Mouse (Mus musculus) C2C12 (cell line): ENCODE measurements around the gene Serpinh1. TPM values are rescaled to one million over a fixed set of nuclear protein-coding genes. Genes with fewer than 3 reads are reported as not detected.
"Not testable (repeated sequence)": the region's sequence is repeated elsewhere in the genome, so short reads cannot be mapped to it uniquely, and the experiment has no call there.

ENCODE experiments used
- H3K27me3 ChIP-seq: one replicate; pipeline ENCODE4 v1.6.1; 2011; ENCODE audit not compliant: control insufficient read depth, insufficient read depth, insufficient read length
- H3K36me3 ChIP-seq: one replicate; pipeline ENCODE4 v1.6.1; 2011; ENCODE audit not compliant: control insufficient read depth, insufficient read depth
- H3K4me3 ChIP-seq: one replicate; pipeline ENCODE4 v1.5.1; 2011; ENCODE audit warnings: mild to moderate bottlenecking, control low read depth; ENCODE audit not compliant: poor library complexity, insufficient read depth, severe bottlenecking
- H3K79me2 ChIP-seq: one replicate; pipeline ENCODE4 v1.6.1; 2011; ENCODE audit not compliant: control insufficient read depth, insufficient read depth
- H3K79me3 ChIP-seq: one replicate; pipeline ENCODE4 v1.6.1; 2011; ENCODE audit warnings: low read depth, control low read depth
- H3ac ChIP-seq: one replicate; pipeline ENCODE3; 2011; ENCODE audit warnings: low read depth; ENCODE audit not compliant: control insufficient read depth, insufficient read length
- CEBPB ChIP-seq: IDR thresholded peaks from one replicate; pipeline ENCODE4 v1.6.1; 2011; ENCODE audit warnings: low read depth, mild to moderate bottlenecking, control low read depth, moderate library complexity
- CTCF ChIP-seq: IDR thresholded peaks from one replicate; pipeline ENCODE4 v1.5.1; 2011; ENCODE audit not compliant: control insufficient read depth, insufficient read depth, insufficient read length
- FOSL1 ChIP-seq: IDR thresholded peaks from one replicate; pipeline ENCODE4 v1.8.0; 2011; ENCODE audit warnings: mild to moderate bottlenecking, low read length; ENCODE audit not compliant: poor library complexity, insufficient read depth, severe bottlenecking
- MAX ChIP-seq: IDR thresholded peaks from one replicate; pipeline ENCODE4 v1.6.1; 2011; ENCODE audit warnings: mild to moderate bottlenecking, control low read depth
- MYOD1 ChIP-seq: IDR thresholded peaks from one replicate; pipeline ENCODE4 v1.6.1; 2011; ENCODE audit warnings: low read depth; ENCODE audit not compliant: control insufficient read depth, insufficient read length
- MYOG ChIP-seq: IDR thresholded peaks from one replicate; pipeline ENCODE4 v1.6.1; 2011; ENCODE audit not compliant: control insufficient read depth, insufficient read length; ENCODE audit errors: extremely low read depth
- USF1 ChIP-seq: IDR thresholded peaks from one replicate; pipeline ENCODE4 v1.6.1; 2011; ENCODE audit warnings: low read depth, mild to moderate bottlenecking, control low read depth, moderate library complexity
- polyA plus RNA-seq: library from polyadenylated mRNA; unstranded; fragments of >200 nt; fragmentation: generic; extraction: Trizol; gene quantifications from one replicate; pipeline ENCODE4 v1.2.1, GENCODE M21; 2012; ENCODE audit warnings: missing spikeins

Gene Serpinh1
- polyA plus RNA-seq, 1 experiment: 1,202 TPM

DNA sequence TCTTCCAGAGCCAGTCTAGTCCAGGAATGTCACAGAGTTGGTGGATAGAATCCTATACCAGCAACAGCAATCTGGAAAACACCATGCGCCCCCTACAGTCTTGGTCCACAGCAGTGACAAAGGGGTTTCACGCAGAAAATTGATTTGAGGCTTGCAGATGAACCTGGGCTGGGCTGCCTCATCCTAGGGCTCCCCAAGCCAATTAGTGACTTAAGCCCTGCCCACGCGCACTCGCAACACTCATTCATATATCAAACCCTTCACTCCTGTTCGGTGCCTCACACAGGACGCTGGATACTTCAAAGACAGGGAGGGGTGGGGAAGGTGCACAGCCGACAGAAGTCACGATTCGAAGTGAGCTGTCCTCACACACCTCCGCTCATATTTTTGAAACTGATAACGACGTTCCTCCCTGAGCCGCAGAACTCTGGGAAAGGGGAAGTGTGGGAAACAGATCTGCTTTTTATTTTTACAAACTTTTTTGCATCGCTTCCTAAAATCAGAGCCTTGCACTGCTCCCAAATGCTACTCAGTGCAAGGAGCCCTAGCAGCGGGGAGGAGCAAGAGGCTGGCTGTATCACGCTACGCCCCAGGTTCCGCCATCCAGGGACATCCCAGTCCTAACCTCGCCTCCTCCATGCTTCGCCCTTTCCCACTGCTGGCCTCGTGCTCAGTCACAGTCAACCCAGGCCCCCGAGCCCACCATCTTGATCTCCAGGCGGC, 27.6 kb upstream of the Serpinh1 start:
- peak overlapping the region; percentile 28 for H3K4me3 ChIP-seq
- H3K27me3 ChIP-seq: no peaks in the 10 kb centered on the region
- no peaks in the 10 kb centered on the region for H3K36me3 ChIP-seq
- peaks cover 3% of the 10 kb centered on the region for H3K79me3 ChIP-seq
- peaks cover 27% of the 10 kb centered on the region for H3K79me2 ChIP-seq
- peak overlapping the region; percentile 79 for H3ac ChIP-seq
- TF ChIP-seq MYOD1 (no peak), MYOG (no peak), CEBPB (no peak), FOSL1 (no peak), CTCF (no peak), USF1 (no peak), MAX (no peak)

DNA sequence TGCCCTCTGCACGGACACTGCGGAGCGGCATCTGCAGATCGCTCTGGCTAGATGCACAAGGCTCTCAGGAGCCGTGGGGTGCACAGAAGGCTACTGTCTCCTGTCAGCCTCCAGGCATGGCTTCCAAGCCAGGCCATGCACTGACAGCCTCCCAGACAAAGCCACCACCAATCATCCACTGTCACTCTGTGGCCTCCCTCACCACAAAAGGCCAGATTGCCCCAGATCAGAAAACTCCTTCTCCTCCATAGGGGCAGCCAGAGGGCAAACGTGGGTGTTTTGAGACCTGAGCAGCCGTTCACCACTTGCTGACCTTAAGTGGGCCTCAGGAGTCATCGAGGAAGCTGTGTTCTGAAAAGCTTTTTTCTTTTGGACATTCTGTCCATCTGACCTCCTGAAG, 25.8 kb upstream of the Serpinh1 start:
- H3K4me3 ChIP-seq: no peak overlapping the region
- no peaks in the 10 kb centered on the region for H3K27me3 ChIP-seq
- H3K79me3 ChIP-seq: peaks cover 3% of the 10 kb centered on the region
- H3K36me3 ChIP-seq: no peaks in the 10 kb centered on the region
- no peak overlapping the region for H3ac ChIP-seq
- peaks cover 21% of the 10 kb centered on the region for H3K79me2 ChIP-seq
- TF ChIP-seq CEBPB: no peak
- no peak for TF ChIP-seq CTCF
- no peak for TF ChIP-seq USF1
- TF ChIP-seq MAX: no peak
- no peak for TF ChIP-seq FOSL1
- TF ChIP-seq MYOG: no peak
- no peak for TF ChIP-seq MYOD1

- Histone ChIP-seq H3K4me3 (no peak overlapping the region), H3K36me3 (no peaks in the 10 kb centered on the region), H3ac (no peak overlapping the region), H3K79me2 (no peaks in the 10 kb centered on the region), H3K79me3 (no peaks in the 10 kb centered on the region), H3K27me3 (peaks cover 10% of the 10 kb centered on the region)
- TF ChIP-seq MYOG: no peak
- peak; percentile 18 for TF ChIP-seq CTCF
Measured at GRCm38 (mm10) chr7:99375455-99375854, 22.4 kb upstream of the Serpinh1 start.

- not testable (repeated sequence) for H3K36me3 ChIP-seq, H3ac ChIP-seq, H3K4me3 ChIP-seq, H3K79me3 ChIP-seq, H3K27me3 ChIP-seq, H3K79me2 ChIP-seq
Measured at GRCm38 (mm10) chr7:99374325-99374724, 21.3 kb upstream of the Serpinh1 start.

DNA sequence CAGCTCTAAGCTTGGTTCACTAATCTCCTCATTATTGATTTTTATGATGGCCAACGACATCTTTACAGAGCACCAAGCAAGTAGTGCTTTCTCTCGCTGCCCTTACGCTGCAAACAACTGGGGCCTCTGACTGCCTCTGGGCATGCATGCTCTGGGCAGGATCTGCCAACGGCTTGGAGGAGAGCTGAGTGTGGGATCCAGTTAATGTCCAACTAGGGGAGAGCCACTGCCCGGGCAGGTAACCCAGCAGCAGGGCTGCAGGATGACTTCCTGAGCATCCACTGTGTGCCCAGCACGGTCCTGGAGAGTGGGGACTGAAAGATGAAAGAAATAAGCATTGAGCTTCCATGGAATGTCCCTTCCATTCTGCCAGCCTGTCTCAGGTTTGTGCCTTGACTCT, 13.7 kb upstream of the Serpinh1 start:
- Histone ChIP-seq H3K4me3 (no peak overlapping the region), H3K27me3 (peaks cover 5% of the 10 kb centered on the region), H3ac (no peak overlapping the region), H3K79me2 (no peaks in the 10 kb centered on the region), H3K79me3 (no peaks in the 10 kb centered on the region), H3K36me3 (no peaks in the 10 kb centered on the region)
- no peak for TF ChIP-seq FOSL1
- no peak for TF ChIP-seq MYOG
- no peak for TF ChIP-seq MAX
- TF ChIP-seq CEBPB: no peak
- no peak for TF ChIP-seq MYOD1
- TF ChIP-seq USF1: no peak
- TF ChIP-seq CTCF: no peak

GRCm38 (mm10) chr7:99365069-99365468, 12.0 kb upstream of the Serpinh1 start:
- TF ChIP-seq MYOD1 (no peak), CEBPB (no peak), USF1 (no peak), MAX (no peak), FOSL1 (no peak), CTCF (peak; percentile 35), MYOG (no peak)
- no peaks in the 10 kb centered on the region for H3K79me2 ChIP-seq
- no peak overlapping the region for H3ac ChIP-seq
- no peaks in the 10 kb centered on the region for H3K79me3 ChIP-seq
- H3K27me3 ChIP-seq: no peaks in the 10 kb centered on the region
- no peaks in the 10 kb centered on the region for H3K36me3 ChIP-seq
- H3K4me3 ChIP-seq: no peak overlapping the region
